Mouse (Mus musculus): ENCODE data around the gene Fam163a.
"Not testable (repeated sequence)": the region's sequence is repeated elsewhere in the genome, so short reads cannot be mapped to it uniquely, and the experiment has no call there.

The Fam163a gene

GRCm38 (mm10) chr1:156204656-156205131 is at the start of gene Fam163a:
TSS of gene Fam163a (minus strand) at chr1:156205026.
- peak; percentile 8 for DNase-seq (ENCODE audit: low spot score)

- DNase-seq (ENCODE audit: low spot score) = not testable (repeated sequence)
Observed at GRCm38 (mm10) chr1:156251096-156251495, 46.3 kb upstream of the Fam163a start.

DNA sequence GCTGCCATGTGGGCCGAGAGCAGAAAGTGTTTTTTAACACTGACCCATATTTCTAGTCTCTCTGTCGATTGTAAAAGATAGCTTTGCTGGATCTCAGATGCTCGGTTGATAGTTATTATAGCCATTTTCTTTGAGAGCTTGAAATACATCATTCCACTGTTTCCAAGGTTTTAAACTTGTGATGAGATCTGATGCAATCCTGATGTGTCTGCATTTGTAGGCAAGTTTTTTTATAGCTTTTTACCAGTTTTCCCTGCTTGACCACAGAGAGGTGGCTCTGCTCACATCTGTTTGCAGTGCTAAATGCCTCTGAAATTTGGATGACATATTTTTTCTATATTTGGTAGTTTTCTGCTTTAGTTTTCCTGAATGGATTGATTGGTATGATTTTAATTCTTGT is 43.1 kb upstream of the Fam163a start:
- DNase-seq (ENCODE audit: low spot score) = no peak

DNA sequence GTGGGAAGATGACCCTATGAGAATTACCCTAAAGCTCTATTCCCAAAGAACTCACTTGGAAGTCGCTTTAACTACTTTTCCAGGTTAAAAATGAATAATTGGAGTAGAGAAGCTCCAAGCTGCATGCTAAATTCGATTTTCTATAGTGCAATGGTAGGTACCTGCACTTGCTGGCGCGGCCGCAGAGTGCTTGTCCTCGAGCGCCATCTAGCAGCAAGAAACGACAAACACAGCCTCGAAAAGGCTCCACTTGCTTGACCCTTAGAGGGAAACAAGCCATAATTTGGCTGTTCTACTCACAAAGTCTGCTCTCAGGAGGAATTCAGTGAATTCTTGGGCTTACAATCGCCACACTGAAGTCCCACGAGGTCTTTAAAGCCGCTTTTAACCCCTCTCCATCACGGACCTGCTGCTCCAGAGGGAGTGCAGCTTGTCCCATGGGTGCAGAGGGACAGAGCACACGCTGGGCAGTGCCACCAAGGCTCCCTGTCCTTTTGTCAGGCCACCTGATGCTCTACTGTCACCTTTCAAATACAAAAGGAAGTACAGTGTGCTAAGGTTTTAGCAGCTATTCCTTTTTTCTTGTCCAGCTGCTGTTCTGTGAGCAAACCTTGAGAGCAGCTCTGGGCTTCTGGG is 37.0 kb upstream of the Fam163a start:
- peak; percentile 48 for DNase-seq (ENCODE audit: low spot score)

GRCm38 (mm10) chr1:156241035-156241434 is 36.2 kb upstream of the Fam163a start:
- DNase-seq (ENCODE audit: low spot score) = peak; percentile 21

DNA sequence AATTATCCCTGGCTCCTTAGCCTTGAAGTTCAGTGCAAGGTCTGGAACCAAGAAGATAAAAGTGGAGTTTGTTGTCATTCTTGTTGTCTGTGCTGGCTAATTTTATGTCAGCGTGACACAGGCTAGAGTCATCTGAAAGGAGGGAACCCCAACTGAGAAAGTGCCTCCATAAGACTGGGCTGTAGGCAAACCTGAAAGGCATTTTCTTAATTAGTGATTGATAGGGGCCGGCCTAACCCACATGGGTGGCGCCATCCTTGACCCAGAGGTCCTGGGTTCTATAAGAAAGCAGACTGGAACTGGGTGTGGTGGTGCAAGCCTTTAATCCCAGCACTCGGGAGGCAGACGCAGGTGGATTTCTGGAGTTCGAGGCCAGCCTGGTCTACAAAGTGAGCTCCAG is 26.3 kb upstream of the Fam163a start:
- DNase-seq (ENCODE audit: low spot score) = no peak

DNA sequence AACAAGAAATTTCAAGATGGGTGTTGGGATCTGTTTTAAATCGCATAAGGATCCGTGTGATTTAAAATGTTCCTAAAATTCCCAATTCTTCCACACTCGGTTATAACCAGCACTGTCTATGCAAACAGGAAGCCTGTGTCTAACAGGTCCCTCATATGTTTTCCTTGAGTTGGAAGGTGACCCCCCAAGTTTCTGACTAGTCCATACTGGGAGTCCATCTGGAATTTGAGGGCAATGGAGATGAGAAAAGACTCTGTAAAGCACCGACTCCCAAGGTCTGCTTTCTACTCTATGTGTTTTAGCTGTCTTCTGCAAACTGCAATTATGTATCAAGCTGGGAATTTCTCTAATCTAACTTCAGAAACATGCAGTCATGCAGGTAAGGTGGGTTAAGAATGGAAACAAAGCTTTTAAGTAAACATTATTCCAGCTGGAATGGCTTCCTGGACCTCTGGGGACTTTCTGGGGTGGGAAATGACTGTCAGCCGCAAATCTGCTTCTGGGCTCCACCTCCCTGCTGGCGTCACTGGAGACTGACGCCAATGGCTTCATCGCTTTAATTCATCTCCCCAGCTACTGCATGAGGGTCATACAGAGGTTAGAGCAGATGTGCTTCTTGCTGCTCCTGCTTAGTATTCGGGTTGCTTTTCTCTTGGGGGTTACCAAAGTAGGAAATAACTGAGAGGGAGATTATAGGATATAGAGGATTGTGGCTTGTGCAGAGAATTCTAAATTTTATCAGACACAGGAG is 25.7 kb upstream of the Fam163a start:
- no peak for DNase-seq (ENCODE audit: low spot score)

- DNase-seq (ENCODE audit: low spot score) = peak; percentile 58
Observed at GRCm38 (mm10) chr1:156229448-156229847, 24.6 kb upstream of the Fam163a start.

GRCm38 (mm10) chr1:156228728-156229127 is 23.9 kb upstream of the Fam163a start:
- DNase-seq (ENCODE audit: low spot score) = no peak

DNA sequence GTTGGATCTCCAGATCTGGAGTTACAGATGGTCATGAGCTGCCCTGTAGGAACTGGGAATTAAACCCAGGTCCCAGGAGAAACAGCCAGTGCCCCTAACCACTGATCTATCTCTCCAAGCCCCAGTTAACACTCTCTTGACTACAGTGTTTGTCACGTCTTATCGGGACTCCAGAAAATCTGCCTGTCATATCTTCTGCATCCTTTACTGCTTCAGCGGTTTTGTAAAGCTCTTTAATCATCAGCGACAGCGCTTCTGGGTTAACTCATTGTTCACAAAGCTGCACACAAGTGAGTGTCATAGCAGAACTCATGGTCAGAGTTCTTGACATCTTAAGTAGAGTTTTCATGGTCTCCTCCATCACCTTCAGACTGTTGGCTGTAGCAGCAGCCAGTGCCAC is 22.1 kb upstream of the Fam163a start:
- no peak for DNase-seq (ENCODE audit: low spot score)

- no peak for DNase-seq (ENCODE audit: low spot score)
Observed at GRCm38 (mm10) chr1:156222205-156223000, 17.6 kb upstream of the Fam163a start.

GRCm38 (mm10) chr1:156221327-156221726 is 16.5 kb upstream of the Fam163a start:
- DNase-seq (ENCODE audit: low spot score) = no peak

GRCm38 (mm10) chr1:156218573-156218972 is 13.7 kb upstream of the Fam163a start:
- no peak for DNase-seq (ENCODE audit: low spot score)

GRCm38 (mm10) chr1:156217941-156218340 is 13.1 kb upstream of the Fam163a start:
- no peak for DNase-seq (ENCODE audit: low spot score)

GRCm38 (mm10) chr1:156217393-156217792 is 12.6 kb upstream of the Fam163a start:
- DNase-seq (ENCODE audit: low spot score) = no peak

DNA sequence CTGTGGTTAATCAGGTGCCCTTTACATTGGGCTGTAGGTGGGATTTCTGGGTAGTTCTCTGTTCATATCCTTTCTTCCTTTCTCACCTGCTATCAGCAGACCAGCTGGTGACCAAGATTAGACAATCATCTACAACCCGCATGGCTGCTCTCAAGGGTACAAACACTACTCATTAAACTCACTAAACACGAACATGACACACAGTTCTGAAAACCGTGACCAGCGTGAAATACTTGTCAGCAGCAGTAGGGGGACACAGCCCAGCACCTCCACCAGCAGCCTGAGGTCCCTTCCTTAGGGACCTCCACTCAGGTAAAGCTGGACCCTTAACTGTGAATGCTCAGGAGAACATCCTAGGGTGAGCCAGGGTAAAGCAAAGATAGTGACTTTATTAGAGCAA is 11.4 kb upstream of the Fam163a start:
- DNase-seq (ENCODE audit: low spot score) = no peak

DNA sequence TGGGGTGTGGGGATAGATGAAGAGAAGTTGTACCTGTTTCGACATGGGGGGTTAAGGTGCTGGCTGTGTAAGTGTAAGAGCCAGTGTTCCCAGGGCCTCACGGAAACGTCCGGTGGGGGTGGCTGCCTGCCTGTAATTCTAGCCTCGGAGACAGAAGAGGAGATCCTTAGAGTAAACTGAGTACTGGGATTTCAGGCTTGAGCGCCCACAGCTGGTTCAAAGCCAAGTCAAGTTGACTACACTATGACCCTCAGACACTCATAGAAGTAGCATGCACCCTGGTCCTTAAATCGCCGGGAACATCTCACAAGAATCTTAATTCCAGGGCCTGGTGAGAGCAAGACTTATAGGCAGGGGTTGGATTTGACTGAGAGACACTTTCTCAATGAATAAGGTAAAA is 9.8 kb upstream of the Fam163a start:
- DNase-seq (ENCODE audit: low spot score) = no peak

GRCm38 (mm10) chr1:156212923-156213322 is 8.1 kb upstream of the Fam163a start:
- DNase-seq (ENCODE audit: low spot score) = no peak

DNA sequence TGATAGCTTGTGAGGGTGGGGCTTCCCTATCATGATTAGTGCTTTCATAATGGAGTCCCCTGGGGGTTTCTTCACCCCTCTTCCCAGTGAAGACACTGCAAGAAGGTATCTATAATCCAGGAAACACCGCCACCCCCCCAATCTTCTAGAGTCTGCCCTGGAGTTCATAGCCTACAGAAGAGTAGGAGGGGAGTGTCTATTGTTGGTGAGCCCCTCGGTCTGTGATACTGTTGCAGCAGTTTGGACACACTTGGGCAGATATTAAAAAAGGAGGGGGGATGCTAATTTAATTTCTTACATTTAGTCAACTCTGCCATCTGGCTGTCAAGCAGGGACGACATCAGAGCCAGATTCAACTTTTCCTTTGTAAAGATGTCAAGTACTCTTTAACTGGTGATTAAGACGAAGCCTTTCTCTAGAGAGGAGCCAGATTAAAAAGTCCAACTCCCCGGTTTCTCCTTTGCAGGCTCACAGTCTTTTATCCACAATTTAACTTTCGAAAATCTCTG is 7.0 kb upstream of the Fam163a start:
- no peak for DNase-seq (ENCODE audit: low spot score)

GRCm38 (mm10) chr1:156205164-156205563 is 338 bp upstream of the Fam163a start:
- DNase-seq (ENCODE audit: low spot score) = no peak

GRCm38 (mm10) chr1:156203961-156204655 is 718 bp downstream of the Fam163a start:
- DNase-seq (ENCODE audit: low spot score) = no peak

DNA sequence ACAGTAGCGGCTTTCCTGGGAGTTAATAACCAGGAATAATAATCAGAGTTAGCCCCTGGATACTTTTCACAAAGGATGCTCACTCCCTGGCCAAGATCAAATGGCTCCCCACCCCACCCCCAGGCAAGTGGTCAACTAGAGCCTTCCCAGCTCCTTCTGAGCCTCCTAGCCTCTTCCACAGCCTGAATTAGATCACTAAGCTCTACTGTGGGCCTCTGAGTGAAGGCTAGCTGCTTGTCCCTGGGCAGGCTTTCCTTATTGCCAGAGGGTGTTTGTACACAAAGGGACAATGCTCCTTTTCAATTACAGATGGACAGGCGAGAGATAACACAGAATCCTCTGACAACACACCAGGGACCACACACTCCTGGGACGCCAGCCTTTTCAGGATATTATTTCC is 2.2 kb downstream of the Fam163a start:
- no peak for DNase-seq (ENCODE audit: low spot score)

Measured in layer of hippocampus, adult 11-12 months (tissue).